Mouse (Mus musculus) limb, embryonic 10.5 days (tissue): ENCODE data around the gene Phex. TPM values are rescaled to one million over a fixed set of nuclear protein-coding genes. Genes with fewer than 3 reads are reported as not detected.

Experiments
- DNase-seq: peaks from one replicate; pipeline ENCODE4 v3.0.0-alpha.2; 2017; ENCODE audit warnings: low spot score
- H3K27ac ChIP-seq: fragments of 300-500 bp; sonication (generic); 2 replicates; pipeline ENCODE4 v1.5.1; 2016; ENCODE audit warnings: mild to moderate bottlenecking
- H3K27me3 ChIP-seq: fragments of 300-500 bp; sonication (generic); 2 replicates; pipeline ENCODE4 v1.6.1; 2016; ENCODE audit warnings: low read depth, mild to moderate bottlenecking; ENCODE audit not compliant: poor library complexity, severe bottlenecking
- H3K36me3 ChIP-seq: fragments of 300-500 bp; sonication (generic); 2 replicates; pipeline ENCODE4 v1.6.1; 2016; ENCODE audit warnings: mild to moderate bottlenecking, moderate library complexity
- H3K4me1 ChIP-seq: fragments of 300-500 bp; sonication (generic); 2 replicates; pipeline ENCODE4 v1.6.1; 2016
- H3K4me3 ChIP-seq: fragments of 300-500 bp; sonication (generic); 2 replicates; pipeline ENCODE4 v1.5.1; 2016; ENCODE audit warnings: mild to moderate bottlenecking, moderate library complexity
- H3K9me3 ChIP-seq: fragments of 300-500 bp; sonication (generic); replicated peaks from 2 replicates; pipeline ENCODE4 v1.6.1; 2016; ENCODE audit warnings: mild to moderate bottlenecking
- WGBS: fragments of 180-500 bp; shearing (Covaris S2); methylation state at CpG from one replicate; pipeline ENCODE4 v1.1.7; 2016; 5-methylcytosine and 5-hydroxymethylcytosine counted together
- polyA plus RNA-seq: library from polyadenylated mRNA; unstranded; fragments of >200 nt; fragmentation: Nextera tagmentation; extraction: Ambion mirVana; gene quantifications from 2 replicates; pipeline ENCODE4 v1.2.1, GENCODE M21; 2016

Gene Phex
- 0.04 and 0.18 TPM in 2 replicates for polyA plus RNA-seq

DNA sequence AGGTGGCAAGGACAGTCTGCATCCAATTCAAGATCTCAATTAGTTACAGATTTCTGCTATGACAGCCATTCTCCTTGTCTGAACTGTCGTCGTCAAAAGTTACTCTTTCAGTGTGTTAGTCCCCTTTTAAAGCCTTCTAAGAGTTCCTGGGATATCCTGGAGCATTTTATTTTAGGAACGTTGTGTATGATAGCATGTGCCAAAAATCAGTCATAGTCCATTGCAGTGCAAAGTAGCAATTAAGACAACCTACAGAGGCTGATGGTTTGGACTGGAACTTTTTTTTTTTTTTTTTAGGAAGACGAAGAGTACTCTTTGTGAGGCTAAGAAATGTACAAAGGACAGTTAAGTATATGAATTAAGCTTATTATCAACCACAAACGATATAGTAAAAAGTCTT is at the start of gene Phex:
Gene Phex (minus strand): TSS at position 101 of the 400 bp plus-strand sequence.
- Histone ChIP-seq H3K9me3 (no peaks in the 10 kb centered on the region), H3K27me3 (peaks cover 23% of the 10 kb centered on the region; the same call in 1 of the 2 replicates), H3K36me3 (no peaks in the 10 kb centered on the region), H3K4me1 (no peaks in the 10 kb centered on the region), H3K27ac (no peak within 1 kb of the TSS), H3K4me3 (no peak within 1 kb of the TSS)
- 68% methylated on average over 5 of the region's 5 CpGs for WGBS
- no peak for DNase-seq

DNA sequence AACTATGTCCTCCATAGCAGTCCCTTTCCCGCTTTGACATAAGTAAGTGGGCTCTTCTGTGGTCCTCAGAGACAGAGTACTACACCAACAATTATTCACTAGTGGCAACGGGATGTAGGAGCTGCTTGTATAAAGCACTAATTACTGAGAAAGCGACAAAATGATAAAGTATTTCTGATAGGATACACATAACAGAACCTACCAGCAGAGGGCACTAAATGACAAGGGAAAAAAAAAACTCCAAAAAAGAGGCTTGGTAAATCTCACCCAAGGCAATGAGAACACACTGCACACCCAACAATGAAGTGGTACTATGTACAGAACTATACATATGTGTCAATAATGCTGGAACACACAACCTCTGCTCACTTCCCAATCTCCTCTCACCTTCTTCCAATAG is 47.6 kb upstream of the Phex start:
- Histone ChIP-seq H3K4me1 (no peaks in the 10 kb centered on the region), H3K27ac (no peak overlapping the region), H3K9me3 (no peaks in the 10 kb centered on the region), H3K36me3 (peaks cover 45% of the 10 kb centered on the region), H3K4me3 (no peak overlapping the region), H3K27me3 (peaks cover 8% of the 10 kb centered on the region; the same call in 1 of the 2 replicates)
- 83% methylated on average over 3 of the region's 3 CpGs for WGBS
- DNase-seq: no peak

DNA sequence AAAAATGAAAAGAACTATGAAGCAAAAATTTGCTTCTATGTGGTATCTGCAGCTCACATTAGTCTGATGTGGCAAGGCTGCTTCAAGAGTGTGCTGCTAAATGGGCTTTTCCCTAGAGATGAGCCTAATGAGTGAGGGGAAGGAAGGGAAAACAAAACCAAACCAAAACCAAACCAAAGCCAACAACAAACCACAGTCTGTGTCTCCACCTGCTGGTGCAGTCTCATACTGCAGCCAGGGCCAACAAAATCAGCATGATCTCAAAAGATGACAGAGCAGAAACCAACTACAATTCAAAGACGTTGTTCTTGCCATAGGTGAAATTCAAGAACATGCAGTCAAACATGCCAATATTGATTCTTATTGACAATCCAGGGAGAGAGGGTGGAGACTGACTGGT is 39.3 kb upstream of the Phex start:
- peaks cover 32% of the 10 kb centered on the region for H3K36me3 ChIP-seq
- H3K27ac ChIP-seq: no peak overlapping the region
- no peaks in the 10 kb centered on the region for H3K9me3 ChIP-seq
- 69% methylated on average over 1 of the region's 1 CpGs for WGBS
- peaks cover 12% of the 10 kb centered on the region; the same call in 1 of the 2 replicates for H3K27me3 ChIP-seq
- peak; percentile 49 for DNase-seq
- no peaks in the 10 kb centered on the region for H3K4me1 ChIP-seq
- H3K4me3 ChIP-seq: no peak overlapping the region

DNA sequence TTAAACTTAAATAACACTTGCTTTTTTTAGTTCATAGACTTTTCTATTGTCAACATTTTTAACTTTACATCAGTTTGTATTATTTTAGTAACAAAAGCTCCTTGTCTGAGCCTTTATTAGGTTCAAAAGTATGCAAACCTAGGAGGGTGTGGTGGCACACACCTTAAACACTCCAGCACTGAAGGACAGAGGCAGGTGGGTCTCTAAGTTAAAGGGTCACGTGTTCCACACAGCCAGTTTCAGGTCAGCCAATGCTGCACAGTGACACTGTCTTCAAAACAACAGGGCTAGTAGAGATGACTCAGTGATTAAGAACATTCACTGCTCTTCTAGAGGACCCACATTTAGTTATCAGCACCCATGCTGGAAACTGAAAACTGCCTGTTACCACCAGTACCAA is 33.9 kb upstream of the Phex start:
- WGBS: 100% methylated on average over 1 of the region's 1 CpGs
- H3K9me3 ChIP-seq: no peaks in the 10 kb centered on the region
- H3K27me3 ChIP-seq: peaks cover 34% of the 10 kb centered on the region; the same call in 1 of the 2 replicates
- peaks cover 23% of the 10 kb centered on the region for H3K36me3 ChIP-seq
- DNase-seq: no peak
- no peaks in the 10 kb centered on the region for H3K4me1 ChIP-seq
- H3K4me3 ChIP-seq: no peak overlapping the region
- H3K27ac ChIP-seq: no peak overlapping the region

DNA sequence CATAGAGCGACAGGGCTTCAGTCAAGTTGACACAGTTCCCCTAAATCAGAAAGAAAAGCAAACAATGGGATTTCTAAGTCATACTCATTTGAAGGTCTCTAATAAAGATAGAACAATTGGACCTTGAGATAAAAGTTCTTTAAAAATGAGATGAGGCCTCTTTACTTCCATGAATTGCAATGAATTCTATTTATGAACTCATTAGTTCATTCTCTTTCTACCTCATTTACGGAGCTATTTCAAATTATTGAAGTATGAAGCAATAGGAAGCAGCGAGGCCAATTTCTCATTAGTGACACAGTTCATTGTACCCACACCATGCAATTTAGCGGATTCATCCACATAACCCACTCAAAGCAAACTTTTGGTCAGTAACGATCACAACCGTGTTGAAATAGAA is 32.3 kb upstream of the Phex start:
- Histone ChIP-seq H3K4me3 (no peak overlapping the region), H3K27ac (no peak overlapping the region), H3K4me1 (no peaks in the 10 kb centered on the region), H3K9me3 (no peaks in the 10 kb centered on the region), H3K27me3 (peaks cover 38% of the 10 kb centered on the region), H3K36me3 (peaks cover 22% of the 10 kb centered on the region)
- no peak for DNase-seq
- WGBS: 95% methylated on average over 6 of the region's 6 CpGs

DNA sequence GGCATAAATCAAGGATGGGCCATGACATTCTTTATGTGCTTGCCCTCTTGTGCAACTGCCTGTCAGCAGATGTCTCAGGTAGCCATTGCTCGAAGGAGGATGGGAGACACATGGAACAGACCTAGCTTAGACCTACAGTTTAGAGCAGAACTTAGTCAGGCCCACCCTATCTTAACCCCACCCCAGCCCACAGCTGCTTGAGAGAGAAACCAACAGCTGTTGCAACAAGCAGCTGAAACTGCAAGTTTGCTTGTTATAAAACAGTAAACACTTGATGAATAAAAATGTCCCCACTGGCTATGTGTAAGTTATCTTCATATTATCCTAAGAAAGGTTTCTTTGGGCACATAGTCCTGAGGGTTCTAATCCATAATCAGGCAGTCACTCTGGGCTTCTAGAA is 19.7 kb upstream of the Phex start:
- Histone ChIP-seq H3K9me3 (no peaks in the 10 kb centered on the region), H3K27me3 (peaks cover 40% of the 10 kb centered on the region), H3K4me1 (no peaks in the 10 kb centered on the region), H3K27ac (no peak overlapping the region), H3K36me3 (no peaks in the 10 kb centered on the region), H3K4me3 (no peak overlapping the region)
- DNase-seq: no peak
- WGBS: 81% methylated on average over 1 of the region's 1 CpGs

DNA sequence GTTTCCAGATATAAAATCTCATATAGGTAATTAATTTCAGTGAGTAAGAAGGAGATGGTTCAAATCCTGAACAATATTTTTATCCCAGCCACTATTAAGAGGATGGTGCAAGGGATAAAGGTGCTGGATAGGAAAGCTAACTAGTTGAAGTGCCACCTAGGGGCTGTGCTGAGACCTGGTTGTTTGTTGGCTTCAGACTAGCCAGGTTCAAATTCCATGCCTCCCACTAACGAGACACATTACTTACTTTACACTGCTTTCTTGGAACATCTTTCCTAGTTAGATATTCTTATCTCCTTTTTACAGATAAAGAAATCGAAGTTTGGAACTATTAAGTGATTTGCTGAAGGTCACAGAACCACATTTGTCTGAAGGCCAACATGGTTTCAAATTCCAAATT is 4.3 kb upstream of the Phex start:
- no peaks in the 10 kb centered on the region for H3K9me3 ChIP-seq
- no peaks in the 10 kb centered on the region for H3K4me1 ChIP-seq
- H3K36me3 ChIP-seq: no peaks in the 10 kb centered on the region
- no peak overlapping the region for H3K4me3 ChIP-seq
- WGBS: 65% methylated on average over 2 of the region's 2 CpGs
- H3K27me3 ChIP-seq: peaks cover 29% of the 10 kb centered on the region; the same call in 1 of the 2 replicates
- H3K27ac ChIP-seq: no peak overlapping the region
- no peak for DNase-seq

DNA sequence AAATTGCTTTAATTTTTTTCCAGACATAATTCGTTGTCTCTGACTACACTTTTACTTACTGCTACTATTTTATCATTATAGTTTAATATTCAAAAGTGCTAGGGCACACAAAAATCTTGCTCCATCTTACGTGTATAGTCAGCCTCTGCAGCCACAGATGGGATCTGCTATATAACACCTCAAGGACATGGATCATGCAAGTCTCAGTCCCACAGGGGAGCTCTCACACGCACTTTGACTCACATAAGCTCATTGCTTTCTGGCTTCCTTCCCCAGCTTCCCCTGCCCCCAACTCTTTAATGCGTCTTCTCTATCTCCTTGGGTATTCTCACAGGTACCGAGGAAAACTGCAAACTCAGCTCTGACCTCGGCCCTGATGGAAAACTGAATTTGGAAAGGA is 10.2 kb downstream of the Phex start:
- Histone ChIP-seq H3K27ac (no peak overlapping the region), H3K9me3 (no peaks in the 10 kb centered on the region), H3K27me3 (peaks cover 45% of the 10 kb centered on the region), H3K4me1 (no peaks in the 10 kb centered on the region), H3K36me3 (no peaks in the 10 kb centered on the region), H3K4me3 (no peak overlapping the region)
- 75% methylated on average over 6 of the region's 6 CpGs for WGBS
- DNase-seq: no peak

DNA sequence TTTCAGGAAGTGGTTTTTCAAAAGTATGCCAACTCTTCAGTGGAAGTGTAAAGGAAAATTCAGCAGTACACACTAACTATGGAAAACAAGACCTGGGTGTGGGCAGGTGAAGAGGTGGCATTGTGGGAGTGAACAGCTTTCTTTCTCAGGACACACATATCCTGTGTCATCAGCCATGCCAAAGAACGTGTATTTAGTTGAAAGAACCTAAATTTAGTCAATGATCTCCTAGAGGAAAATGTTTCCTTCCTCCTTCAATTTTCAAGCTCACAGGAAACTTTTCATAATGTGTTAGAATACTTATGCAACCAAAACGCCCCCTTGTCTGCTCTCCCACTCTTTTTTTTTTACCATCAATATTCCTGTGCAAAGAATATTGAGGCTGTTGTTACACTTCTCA is 23.9 kb downstream of the Phex start:
- Histone ChIP-seq H3K4me1 (no peaks in the 10 kb centered on the region), H3K36me3 (no peaks in the 10 kb centered on the region), H3K4me3 (no peak overlapping the region), H3K27me3 (peaks cover 17% of the 10 kb centered on the region; the same call in 1 of the 2 replicates), H3K9me3 (no peaks in the 10 kb centered on the region), H3K27ac (no peak overlapping the region)
- no peak for DNase-seq
- 79% methylated on average over 2 of the region's 2 CpGs for WGBS

DNA sequence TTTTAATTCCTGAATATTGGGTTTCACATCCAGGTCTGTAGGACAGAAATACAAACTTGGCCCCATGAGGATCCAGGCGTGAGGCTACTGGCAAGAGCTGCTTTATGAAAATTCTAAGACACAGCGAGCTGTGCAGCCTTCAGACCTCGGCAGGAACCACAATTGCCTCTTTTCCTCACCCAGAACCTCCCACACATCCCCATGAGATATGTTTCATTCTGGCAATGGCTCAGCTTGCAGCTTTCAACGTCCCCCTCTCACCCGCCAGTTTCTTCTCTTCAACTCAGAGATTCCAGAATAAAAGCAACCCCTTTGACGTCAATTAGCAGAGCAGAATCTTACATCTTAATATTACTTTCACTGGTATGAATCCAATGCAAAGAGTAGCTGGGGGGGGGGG is 25.0 kb downstream of the Phex start:
- WGBS: 79% methylated on average over 6 of the region's 6 CpGs
- H3K9me3 ChIP-seq: no peaks in the 10 kb centered on the region
- no peak overlapping the region for H3K27ac ChIP-seq
- no peak for DNase-seq
- H3K4me1 ChIP-seq: no peaks in the 10 kb centered on the region
- no peak overlapping the region for H3K4me3 ChIP-seq
- no peaks in the 10 kb centered on the region for H3K36me3 ChIP-seq
- H3K27me3 ChIP-seq: peaks cover 17% of the 10 kb centered on the region; the same call in 1 of the 2 replicates

DNA sequence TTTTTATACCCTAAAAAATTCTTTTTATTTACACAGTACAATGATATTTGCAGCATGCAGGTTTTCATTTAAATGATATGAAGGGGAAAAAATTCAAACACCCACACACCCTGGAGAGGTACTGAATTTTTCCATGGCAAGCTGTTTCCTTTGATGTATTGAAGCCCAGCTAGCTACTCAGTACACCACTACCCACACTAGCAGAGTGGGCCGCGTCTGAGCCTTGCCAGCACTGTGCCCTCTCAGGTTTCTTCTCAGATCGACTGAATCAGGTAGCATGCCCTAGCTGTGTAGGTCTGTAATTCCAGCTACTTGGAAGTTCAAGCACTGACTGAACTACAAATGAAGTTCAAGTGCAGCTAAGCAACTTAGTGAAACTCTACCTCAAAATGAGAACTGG is 26.7 kb downstream of the Phex start:
- Histone ChIP-seq H3K36me3 (no peaks in the 10 kb centered on the region), H3K27me3 (peaks cover 17% of the 10 kb centered on the region; the same call in 1 of the 2 replicates), H3K9me3 (no peaks in the 10 kb centered on the region), H3K27ac (no peak overlapping the region), H3K4me1 (no peaks in the 10 kb centered on the region), H3K4me3 (no peak overlapping the region)
- WGBS: 86% methylated on average over 3 of the region's 3 CpGs
- DNase-seq: no peak

DNA sequence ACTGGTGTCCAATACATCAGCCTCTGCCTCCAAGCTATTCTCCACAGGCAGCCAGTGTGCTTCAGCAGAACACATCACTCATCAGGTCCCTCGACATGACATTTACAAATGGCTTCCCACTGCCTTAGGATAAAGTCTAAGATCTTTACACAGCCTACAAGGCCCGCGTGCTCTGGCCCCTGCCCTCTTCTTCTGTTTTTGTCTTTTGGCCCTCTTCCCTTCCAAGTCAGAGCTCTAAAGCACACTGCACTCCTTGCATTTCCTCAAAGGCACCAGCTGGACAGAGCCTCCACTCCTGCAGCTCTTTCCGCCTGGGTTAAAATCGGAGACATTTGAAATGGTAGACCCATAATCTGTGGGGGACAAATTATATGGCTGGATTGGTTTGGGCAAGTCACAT is 28.1 kb downstream of the Phex start:
- 85% methylated on average over 5 of the region's 5 CpGs for WGBS
- no peaks in the 10 kb centered on the region for H3K9me3 ChIP-seq
- DNase-seq: no peak
- no peaks in the 10 kb centered on the region for H3K4me1 ChIP-seq
- no peaks in the 10 kb centered on the region for H3K36me3 ChIP-seq
- no peak overlapping the region for H3K27ac ChIP-seq
- no peak overlapping the region for H3K4me3 ChIP-seq
- H3K27me3 ChIP-seq: peaks cover 16% of the 10 kb centered on the region; the same call in 1 of the 2 replicates

DNA sequence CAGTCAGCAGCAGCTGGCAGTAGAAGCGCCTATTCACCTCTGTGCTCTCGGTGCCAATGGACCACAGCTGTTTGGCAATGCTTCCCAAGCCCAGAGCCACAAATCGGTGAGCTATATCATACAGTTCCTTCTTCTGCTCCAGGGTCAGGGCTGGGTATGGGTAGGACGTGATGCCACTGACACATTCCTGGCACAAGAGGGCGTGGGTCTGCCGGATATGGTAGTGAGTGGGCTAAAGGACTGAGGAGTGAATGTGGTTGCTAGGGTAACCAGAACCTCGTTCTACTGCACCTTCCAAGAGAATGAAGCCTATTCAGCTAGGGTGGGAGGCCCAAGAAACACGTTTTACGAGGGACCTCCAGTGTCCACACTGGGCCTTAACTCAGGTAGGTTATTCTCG is 36.3 kb downstream of the Phex start:
- 61% methylated on average over 10 of the region's 10 CpGs for WGBS
- no peaks in the 10 kb centered on the region for H3K4me1 ChIP-seq
- H3K9me3 ChIP-seq: no peaks in the 10 kb centered on the region
- H3K4me3 ChIP-seq: no peak overlapping the region
- H3K27me3 ChIP-seq: peaks cover 4% of the 10 kb centered on the region; the same call in 1 of the 2 replicates
- no peak for DNase-seq
- no peaks in the 10 kb centered on the region for H3K36me3 ChIP-seq
- no peak overlapping the region for H3K27ac ChIP-seq

DNA sequence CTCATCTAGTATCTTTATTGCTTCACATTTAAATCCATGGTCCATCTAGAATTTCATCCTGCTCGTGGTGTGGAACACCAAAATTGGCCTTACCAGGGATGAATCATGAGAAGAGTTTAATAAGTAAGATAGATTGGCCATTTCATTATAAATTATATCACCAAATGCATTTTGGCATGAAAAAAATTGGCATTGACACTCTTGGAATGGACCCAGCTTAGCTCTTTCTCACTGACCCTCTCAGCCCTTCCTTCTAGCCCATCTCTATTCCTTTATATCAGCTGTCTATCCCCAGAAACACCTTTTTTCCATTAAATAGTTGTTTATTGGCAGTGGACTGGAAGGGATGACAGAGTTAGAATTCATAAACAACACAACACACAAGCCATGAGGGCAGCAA is 37.7 kb downstream of the Phex start:
- 72% methylated on average over 1 of the region's 1 CpGs for WGBS
- H3K36me3 ChIP-seq: no peaks in the 10 kb centered on the region
- no peaks in the 10 kb centered on the region; the same call in 1 of the 2 replicates for H3K27me3 ChIP-seq
- H3K9me3 ChIP-seq: no peaks in the 10 kb centered on the region
- DNase-seq: no peak
- H3K27ac ChIP-seq: no peak overlapping the region
- H3K4me3 ChIP-seq: no peak overlapping the region
- no peaks in the 10 kb centered on the region for H3K4me1 ChIP-seq
